Mouse (Mus musculus): ENCODE measurements around the gene Mcm2.

The Mcm2 gene

DNA sequence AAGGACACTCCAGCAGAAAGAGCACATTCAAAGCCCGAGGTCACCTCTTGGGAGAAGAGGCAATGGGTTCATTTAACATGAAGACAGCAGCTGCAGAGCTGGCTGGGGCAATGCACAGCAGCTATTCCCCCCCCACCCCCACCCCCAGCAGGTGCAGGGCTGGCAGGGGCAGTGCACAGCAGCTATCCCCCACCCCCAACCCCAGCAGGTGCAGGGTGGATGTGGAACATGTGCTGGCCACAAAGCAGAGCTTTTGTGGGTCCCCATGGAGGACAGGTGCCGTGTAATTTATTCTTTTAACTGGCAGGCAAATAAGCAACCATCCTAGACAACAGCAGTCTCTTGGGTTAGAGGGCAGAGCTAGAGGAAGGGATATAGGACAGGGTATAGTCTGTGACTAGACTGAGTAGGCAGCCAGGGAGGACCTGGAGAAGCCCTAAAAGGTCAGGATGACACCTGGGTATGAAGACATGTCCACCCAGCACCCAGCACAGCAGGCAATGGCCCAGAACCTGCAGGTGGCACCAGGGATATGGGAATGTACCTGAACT, 12.1 kb downstream of the Mcm2 start:
- DNase-seq: no peak

DNA sequence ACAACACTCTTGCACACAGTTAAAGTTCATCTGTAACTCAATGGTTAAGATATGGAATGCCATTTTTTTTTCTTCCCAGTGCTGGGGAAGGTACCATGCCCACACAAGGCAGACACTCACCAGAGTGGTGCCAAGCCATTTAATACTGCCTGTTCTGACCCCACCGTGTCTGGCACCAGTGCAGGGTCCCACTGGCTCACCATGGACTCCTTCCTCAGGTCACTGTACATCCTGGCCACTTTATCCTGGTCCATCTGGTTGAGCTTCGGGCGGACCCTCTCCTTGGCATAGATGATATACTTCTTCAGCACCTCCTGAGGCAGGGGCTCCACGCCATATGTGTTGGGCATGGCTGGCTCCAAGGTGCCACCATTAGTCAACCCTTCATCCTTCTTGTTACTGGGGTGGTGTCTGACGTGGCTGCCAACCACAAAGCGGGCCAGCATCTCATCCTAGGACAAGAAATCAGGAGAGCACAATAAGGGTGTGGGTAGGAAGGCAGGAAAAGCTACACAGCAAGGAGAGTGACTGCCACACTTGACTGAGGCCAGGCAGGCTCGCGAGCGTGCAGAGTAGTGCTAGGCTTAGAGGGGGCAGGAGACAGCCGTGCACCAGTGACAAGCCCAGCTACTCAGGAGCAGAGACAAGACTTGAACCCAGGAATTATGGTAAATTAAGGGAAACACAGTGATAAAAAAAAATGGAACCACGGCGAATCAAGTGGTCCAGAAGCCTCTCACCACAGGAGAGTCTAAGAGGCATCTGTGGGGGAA, 12.8 kb downstream of the Mcm2 start:
- DNase-seq: no peak

DNA sequence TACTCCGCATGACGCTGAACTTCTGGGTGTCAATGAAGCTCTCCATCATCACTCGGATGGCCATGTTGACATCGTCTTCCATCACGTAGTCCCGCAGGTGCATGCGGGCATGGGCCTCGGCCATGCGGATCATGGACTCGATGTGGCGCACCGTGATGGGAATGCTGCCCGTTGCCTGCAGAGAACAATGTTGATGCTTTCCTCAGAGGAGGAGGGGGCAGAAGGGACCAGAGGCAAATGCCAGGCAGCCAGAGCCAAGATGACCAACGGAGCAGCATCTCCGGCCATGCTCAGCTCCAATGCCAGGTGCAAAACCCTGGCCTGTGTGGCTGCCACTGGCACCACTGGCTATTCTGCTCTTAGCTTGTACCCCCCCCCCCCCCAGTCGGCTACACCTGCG, 13.9 kb downstream of the Mcm2 start:
- DNase-seq: no peak

DNA sequence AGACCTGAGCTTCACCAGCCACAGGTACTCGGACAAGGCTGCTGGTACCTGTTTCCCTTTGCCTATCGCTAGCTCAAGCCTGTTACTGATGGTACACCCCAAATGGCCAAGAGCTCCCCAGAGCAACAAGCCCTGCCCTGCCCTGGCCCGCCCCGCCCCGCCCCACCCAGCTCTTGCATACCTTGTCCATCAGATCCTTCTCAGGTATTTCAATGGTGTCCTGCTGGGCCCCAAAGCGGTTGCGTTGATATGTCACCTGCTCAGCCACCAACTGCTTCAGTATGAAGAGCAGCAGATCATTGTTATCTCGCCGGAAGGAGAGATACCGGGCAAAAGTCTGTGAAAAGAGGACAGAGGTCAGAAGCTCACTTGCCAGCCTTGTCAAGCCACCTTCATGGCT, 14.4 kb downstream of the Mcm2 start:
- no peak for DNase-seq

DNA sequence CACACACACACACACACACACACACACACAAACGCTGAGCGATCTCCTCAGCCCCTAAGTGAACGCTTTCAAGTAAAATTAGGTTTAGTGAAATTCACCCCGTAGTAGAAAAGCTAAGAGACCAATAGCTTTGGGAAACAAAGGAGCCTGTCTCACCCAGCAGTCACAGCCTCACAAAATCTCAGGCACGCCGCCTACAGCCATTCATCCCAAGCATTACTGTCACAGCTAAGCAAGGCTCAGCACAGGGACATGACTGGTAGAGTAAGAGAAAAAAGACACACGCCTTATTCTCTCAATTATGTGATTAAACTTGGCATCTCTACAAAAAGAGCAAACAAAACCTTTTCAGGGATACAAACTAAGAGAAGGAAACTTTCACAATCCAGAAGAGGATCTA, 17.2 kb downstream of the Mcm2 start:
- no peak for DNase-seq

DNA sequence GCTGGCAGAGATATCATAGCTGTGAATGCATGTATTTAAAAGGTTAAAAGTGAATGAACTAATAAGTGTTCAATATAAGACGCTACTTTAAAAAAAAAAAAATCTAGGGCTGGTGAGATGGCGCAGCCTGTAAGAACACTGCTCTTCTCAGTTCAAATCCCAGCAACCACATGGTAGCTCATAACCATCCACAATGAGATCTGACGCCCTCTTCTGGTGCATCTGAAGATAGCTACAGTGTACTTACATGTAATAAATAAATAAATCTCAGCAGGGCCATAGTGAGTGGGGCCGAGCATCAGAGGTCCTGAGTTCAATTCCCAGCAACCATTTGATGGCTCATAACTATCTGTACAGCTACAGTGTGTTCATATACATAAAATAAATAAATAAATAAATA, 19.1 kb downstream of the Mcm2 start:
- DNase-seq: no peak

DNA sequence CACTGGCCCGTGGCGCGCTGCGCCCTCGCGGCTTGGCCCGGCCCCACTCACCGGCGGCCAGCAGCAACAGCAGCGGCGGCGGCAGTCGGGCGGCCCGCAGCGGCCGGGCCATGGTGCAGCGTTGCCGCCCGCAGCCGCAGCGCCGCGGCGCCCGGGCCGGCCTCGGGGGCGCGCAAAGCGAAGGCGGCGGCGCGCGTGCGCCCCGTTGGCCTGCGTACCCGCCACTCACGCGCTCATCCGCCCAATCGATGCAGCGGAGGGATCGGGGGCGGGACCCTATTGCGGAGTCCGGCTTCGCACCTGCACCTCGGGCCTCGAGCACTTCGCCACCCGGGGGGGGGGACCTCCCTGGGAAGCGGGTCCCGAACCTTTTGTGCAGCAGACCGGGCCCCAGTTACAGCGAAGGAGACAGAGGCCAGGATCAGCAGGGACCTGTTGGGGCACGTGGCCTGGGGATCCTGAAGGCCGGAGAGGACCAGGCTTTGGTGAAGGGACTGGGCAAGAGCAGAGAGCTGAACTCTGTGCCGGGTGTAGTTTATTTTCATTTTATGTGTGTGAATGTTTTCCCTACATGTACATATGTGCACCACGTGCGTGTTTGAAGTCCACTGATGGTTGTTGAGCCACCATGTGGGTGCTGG, 23.6 kb downstream of the Mcm2 start, which contains the start of gene Podxl2:
Gene Podxl2 (minus strand): TSS at position 177 of the 641 bp plus-strand sequence.
- DNase-seq: peak; percentile 87

DNA sequence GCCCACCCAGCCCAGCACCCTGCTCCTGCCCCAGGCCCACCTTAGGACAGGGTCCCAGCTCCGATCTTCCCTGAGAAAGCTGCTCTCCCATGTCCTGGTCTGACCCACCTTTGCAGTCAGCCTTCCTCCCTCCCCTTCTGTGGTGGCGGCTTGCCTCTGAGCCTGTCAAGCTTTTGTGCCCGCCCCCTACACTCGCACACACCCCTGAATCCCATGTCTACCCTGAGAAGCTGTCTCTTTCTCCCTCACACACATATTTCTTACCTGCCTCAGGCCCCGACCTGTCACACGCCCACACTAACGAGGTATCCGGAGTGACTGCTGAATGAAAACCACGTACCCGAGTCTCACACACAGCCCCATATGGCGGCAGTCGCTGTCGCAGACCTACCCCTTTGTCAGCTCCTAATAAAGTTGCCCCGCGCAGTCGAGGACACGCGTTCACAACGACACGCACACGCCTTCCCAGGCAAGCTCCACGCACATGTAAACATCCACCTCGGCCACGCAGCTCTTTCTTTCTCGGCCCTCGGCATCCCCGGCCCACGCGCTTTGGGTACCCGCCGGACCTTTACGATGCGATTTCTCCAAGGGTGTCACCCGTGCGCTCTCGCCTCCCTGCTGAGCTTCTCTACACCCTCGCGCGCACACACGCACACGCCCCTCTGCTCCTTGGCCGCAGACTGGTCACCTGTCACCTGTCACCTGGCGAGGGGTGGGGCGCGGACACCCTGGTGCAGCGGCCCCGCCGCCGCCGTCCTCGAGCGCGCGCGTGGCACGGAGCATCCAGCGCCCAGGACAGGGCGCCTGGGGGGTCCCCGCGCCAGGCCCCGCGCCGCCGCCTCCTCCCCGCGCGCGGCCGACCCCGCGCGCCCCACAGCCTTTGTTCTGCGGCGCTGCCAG, 24.4 kb downstream of the Mcm2 start:
- DNase-seq: no peak

DNA sequence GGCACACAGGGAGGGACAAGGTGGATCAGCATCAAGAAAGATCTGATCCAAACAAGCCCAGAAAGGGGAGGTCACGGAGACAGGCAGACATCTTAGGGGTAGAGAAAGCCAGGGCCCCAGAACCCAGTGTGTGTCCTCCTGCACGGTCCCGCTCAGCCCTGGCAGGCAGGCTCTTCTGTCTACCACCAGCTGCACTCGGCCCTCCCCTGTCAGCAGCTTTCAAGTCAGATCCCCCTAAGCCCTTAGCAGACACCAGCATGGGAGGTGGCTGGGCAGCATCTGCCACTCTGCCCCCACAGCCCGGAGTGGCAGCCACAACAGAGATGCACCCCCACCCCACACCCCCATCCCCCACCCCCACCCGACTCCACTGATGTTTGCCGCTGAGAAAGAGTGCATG, 25.8 kb downstream of the Mcm2 start:
- DNase-seq: no peak

DNA sequence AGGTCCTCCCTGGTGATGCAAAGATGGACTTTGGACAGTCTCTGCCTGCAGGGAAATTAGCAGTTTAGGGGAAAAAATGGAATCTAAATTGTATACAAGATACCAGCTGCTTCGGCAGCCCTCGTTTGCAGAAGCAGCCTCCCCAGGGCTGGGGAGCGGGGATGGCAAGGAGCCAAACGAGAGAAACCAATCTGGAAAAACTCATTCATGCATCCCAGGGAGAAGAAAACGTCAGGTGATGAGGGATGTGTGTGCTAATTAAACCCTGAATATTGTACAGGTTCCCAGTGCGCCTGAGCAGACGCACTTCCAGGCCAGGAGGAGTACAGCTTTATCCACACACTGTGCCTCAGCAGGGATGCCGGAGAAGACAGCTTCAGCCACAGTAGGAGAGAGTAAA, 27.0 kb downstream of the Mcm2 start:
- no peak for DNase-seq

DNA sequence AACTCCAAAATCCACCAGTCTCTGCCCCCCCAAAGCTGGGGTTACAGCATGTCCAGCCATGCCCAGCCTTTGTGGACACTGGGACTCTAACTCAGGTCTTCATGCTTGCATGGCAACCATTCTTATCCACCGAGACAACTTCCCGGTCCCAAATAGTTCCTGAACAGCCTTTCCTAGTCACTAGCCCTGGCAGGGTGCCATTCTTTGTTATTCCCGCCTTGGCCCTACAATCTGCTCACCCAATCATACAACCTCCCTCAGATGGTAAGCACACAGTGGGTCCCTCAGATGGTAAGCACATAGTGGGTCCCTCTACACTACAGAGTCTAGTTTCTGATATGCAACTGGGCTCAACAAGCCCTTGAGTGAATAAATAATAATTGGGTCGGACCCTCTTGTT, 28.0 kb downstream of the Mcm2 start:
- DNase-seq: no peak

DNA sequence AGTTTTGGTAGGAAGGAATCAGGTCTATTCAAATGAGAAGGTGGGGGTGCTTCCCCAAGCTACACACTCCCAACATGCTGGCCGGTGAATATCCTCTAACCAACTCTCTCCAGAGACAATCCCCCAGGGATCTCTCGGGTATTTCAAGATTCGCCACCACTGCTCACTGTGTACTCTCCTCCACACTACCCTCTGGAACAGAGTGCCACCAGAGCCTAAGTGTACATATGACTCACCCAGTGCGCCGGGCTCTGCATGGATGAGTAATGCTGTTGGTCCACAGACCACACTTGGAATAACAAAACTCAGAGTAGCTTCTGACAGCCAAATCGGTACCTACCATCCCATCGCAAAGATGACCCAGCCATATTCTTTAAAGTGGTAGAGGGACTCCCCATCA, 29.1 kb downstream of the Mcm2 start:
- DNase-seq: no peak

DNA sequence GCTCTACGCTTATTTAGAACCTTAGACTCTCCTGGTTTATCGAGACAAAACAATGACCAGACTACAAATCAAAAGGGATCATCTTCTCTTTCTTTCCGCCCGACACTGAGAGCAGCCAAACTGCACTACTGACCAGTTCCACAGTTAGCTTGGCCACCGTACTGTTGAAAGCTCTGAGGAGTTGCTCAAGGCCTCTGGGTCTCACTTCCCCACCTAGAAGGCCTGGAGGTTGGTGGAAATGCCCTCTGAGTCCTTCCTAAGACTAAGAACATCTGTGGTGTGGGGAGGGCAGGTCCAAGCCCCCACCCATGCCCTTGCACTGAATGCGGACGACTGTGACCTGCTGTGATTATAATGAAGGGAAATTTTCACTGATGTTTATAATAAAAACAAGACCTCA, 32.9 kb downstream of the Mcm2 start:
- no peak for DNase-seq

DNA sequence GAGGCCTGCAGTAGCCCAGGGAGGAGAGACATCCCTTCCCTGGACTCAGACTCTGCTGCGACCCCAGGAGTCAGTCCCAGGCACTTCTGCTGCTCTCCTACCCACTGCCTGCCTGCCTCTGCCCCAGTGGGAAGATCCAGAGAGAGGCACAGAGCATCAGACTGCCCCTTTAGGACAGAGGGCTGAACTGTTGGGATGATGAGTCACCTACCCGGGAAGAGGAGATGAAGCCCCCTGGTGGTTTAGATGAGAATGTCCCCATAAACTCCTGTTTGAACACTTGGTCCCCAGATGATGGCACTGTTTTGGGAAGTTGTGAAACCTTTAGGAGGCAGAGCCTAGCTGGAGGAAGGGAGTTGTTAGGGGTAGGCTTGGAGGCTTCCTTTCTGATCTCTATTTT, 37.7 kb downstream of the Mcm2 start:
- peak; percentile 50 for DNase-seq

DNA sequence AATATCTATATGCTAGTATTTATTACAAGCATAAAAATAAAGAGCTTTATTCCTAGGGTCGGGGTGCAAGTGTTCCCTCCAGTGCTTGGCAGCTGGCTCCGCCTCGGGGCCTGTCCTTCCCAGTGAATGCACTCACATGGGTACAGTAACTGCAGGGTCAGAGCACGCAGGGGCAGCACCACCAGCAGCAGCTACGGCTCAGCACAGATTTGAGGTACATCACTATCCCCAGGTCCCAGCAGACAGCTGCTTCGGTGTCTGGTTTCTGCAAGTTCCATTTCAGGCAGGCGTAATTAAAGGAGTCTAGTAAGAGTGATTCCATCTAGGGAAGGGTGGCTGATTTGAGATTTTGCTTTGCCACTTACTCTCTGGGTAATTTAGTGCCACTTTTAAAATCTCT, 40.2 kb downstream of the Mcm2 start:
- no peak for DNase-seq

DNA sequence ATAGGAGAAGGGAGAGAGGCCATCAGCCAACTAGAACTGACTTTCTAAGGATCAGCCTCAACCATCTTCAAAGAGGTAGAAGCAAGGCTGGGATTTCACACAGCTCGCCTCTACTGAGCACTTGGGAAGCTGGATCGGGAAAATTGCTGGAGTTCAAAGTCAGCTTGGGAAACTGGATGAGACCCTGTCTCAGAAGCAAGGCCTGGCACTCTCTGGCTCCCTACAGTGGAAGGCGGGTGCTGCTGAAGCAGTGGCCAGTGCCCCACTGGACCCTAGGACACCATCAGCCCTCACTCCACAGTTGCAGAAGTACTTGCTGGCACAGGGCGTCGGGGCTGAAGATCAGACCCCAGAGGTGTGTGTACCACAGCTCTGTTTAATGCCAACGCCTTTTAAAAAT, 40.8 kb downstream of the Mcm2 start:
- DNase-seq: no peak

DNA sequence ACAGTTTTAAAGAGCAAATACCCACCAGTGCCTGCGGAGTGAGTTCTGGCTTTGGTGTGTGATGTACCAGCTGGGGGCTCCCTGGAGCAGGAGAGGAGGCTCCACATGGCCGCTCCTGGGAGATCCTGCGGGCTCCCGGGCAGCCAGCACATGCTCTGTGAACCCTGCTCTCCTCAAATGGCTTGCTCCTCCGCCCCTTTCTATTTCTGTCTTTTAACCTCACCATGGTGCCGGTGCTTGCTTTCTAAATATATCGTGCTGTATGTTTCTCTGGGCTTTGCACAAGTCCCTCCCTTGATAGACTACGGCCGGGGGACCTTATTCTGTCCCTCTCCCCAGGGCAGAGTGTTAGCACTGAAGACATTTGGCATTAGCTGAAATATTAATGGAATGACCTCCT, 41.3 kb downstream of the Mcm2 start:
- peak; percentile 71 for DNase-seq

DNA sequence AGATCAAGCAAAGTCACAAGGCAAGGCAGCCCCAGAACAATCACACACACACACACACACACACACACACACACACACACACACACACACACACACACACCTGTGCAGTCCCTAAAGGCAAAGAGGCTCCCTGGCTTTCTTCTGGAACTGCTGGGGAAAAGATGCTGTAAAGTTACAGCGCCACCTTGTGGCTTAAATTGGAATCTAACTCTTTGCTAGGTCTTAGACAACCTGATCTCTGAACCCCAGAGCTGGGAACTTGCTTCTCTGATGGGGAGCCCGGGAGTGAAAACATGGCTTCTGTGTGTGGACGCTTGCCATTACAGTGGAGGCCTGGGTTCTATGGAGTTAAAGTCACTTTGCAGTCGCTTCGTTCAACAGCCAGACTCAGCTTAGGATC, 42.9 kb downstream of the Mcm2 start:
- DNase-seq: peak; percentile 81

DNA sequence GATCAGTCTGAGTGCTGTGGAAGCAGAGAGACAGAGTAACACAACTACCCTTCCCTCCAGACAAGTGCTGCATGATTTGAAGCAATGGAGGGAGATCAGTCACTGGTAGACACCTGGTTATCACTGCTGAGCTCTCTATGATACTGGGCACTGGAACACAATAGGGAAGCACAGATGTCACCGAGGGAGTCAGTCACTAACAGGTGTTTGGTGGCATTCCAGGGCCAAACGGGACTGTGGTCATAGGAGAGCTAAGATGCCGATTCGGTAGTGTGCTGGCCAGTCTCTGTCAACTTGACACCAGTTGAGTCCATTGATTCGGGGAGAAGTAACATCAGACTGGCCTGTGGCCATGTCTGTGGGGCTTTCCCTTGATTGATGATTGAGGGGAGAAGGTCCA, 44.1 kb downstream of the Mcm2 start:
- DNase-seq: no peak

DNA sequence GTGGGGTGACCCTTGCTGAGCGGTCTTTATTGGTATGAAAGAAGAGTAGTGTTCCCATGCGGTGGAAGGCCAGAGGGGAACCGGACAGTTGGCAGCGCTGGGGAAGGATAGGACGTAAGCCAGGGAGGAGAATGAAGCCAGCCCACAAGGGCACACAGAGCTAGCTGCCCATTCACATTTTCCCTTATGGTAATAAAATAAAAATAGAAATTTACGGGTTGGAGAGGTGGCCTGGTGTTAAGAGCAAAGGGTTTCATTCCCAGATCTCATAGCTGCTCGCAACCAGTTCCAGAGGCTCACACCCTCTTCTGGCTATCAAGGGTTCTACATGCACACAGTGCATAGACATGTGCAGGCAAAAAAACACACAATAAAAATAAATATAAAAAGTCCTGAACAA, 48.5 kb downstream of the Mcm2 start:
- no peak for DNase-seq

DNA sequence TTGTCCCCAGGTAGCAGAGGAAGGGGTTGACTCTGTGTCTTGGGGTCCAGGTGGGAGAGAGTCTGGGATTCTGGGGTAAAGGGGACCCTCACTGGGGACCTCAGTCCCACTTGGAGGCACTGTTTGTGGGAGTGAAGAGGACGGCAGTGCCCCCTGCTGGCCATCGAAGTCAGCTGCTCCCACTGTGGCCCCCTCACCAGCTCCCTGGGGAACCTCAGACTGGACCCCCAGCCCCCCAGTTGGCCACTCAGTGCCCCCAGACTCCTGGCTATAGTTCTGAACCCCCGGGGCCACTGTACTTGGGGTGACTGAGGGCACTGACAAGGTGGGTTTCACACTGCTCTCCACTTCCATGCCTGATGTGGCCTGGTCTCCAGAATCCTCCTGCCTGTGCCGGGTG, 49.3 kb downstream of the Mcm2 start:
- no peak for DNase-seq

DNA sequence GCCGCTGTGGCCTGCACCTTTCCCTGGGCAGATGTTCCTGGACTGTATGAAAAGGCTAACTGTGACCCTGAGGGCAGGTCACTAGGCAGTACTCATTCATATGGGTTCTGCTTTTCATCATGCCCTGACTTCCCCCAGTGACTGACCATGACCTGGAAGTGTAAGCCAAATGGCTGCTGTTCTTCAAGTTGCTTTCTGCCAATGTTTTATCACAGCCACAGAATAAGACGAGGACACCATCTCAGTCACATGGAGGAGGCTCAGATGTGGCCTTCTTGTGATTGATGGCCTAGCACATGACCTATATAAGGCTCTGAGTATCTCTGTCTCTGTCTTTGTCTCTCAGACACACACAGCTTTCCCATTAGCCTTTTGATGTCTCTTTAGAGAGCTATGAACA, 51.0 kb downstream of the Mcm2 start:
- no peak for DNase-seq

DNA sequence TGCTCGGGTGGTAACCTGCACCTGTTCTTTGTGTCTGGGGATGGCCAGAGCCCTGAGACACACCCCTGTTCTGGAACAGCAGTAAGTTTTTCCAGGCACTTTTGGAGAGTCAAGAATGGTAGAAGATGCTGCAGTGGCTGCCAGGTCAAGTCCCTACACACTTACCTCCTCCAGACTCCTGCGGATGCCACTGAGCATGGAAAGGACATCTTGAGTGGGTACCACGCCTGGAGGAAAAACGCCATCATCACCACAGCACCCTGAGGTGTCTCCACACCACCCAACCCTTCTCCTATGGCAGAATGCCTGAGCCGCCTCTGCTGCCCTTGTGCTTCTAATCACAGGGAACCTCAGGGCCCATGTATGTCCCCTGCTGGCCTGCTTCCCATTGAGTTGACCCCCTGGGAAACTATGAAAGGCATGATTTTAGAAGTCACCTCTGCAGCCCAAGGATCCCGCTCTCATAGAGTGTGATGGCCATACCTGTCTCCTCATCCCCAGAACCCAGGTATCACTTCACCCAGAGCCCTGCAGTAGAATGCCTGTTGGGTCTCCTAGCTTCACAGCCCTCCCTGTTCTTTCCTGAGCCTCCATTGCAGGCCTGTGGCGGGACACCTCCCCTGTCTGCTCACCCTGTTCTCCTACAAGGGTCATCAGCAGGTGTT, 53.5 kb downstream of the Mcm2 start:
- DNase-seq: no peak

All from kidney, postnatal 14 days (tissue).